Mouse (Mus musculus) cerebellum, adult 18-20 months (tissue): ENCODE results near the gene Pip5k1b.

Experiments
- DNase-seq, 2 experiments: peaks; one replicate each; pipeline ENCODE4 v3.0.0; 2021

Pip5k1b gene

DNA sequence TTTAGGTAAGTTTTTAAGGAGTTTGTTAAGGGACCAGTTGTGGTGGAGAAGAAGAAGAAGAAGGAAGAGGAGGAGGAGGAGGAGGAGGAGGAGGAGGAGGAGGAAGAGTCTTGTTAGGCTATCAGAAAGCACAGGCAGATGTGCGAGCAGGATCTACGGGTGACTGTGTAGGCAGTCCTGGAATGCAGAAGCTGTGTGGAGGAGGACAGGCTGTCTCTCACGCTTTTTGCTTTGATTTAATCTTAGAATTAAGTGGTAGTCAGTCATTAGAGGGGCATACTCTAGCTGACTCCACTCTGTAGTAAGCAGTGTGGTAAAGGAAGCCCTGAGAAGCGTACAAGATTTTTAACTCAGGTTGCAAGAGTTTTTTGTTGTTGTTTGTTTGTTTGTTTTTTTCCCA is 86.5 kb downstream of the Pip5k1b start:
- no peak for DNase-seq

DNA sequence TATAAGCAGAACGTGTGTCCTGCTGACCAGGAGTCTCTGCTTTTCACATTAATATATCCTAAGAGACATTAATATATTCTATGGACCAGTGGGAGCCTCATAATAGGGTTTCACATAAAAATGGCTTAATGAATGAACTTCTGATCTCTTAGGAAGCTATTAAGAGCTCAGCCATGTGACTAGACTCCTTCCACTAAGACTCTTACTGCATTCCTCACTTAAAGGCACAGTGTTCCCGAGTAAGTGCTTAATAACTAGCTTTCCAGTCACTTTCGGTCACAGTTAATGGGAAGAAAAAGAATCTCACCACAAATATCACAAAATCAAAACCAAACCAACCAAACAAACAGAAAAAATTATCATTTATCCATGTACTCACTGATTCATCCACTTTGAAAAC is 87.1 kb downstream of the Pip5k1b start:
- no peak for DNase-seq

DNA sequence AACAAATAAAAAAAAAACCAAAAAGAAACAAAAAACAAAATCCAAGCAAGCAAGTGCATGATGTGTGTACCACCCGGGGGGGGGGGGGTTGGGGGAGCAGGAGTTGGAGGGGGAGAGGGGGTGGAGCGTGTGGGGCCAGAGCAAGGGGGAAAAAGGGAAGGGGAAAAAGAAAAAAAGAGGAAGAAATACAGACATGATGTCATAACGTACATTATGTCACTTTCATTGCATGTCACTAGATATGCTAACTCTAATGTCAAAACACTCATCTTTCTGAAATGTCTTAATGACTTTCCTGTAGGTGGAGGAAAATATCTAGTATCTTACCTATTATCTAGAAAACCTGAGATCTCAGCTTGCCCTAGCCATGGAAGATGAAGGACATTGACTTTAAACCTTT is 92.7 kb downstream of the Pip5k1b start:
- no peak for DNase-seq

DNA sequence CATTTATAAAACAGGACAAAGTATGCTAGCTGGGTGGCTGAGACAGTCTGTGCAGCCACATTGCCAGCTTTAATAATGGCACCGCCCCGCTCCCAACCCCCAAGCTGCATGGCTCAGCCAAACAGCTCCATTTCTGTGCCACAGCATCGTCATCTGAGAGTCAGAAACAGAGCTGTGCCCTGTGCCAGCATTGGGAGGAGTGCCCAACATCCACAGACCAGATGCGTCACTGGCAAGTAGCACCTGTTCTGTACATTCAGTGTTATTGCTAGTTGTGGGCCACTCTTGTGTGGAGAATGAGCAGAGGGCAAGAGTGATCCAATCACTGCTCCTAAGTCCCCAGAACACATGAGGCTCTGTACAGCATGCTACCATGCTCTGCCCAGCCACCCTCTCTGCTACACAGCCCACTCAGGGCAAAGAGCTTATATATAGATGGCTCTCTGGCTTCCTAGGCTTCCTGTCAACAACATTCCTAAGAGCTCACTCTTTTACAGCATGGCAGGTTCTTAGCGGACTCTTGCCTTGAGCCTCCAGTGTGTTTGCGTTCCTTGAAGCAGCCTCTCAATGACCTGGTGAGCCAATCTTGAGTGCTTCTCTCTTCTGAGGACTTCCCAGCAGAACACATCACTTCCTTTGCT is 99.0 kb downstream of the Pip5k1b start:
- peak; percentile 44 to 60 for DNase-seq

DNA sequence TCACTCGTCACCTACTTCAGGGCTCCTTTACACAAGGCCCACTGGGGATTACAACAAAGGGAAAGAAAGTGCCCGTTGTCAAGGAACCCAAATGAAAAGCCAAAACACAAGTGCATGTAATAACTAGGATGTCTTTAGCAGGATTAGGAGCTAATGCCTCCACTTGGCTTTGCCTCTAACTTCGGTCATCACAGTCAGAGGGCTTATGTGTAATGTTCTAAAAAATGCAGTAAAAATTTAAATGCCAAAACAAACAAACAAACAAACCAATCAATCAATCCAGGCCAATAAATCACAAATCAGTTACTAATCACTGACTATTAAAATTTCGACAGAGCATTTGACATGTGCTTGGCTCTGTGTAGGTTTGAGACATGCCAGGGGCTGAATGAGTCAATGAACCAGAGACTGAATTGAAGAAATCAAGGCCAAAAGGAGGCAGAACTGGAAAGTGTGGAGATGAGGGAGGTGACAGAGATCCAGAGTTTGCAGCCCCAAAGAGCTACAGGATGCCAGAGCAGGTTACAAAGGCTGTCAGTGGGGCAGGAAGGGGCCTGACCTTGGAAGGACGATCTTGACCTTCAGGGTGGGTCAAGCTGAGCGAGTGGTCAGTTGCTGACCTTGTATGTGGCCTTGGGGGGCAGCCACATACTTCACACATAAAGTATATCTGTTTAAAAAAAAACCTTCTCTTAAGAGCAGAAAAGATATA is 100.3 kb downstream of the Pip5k1b start:
- no peak for DNase-seq

DNA sequence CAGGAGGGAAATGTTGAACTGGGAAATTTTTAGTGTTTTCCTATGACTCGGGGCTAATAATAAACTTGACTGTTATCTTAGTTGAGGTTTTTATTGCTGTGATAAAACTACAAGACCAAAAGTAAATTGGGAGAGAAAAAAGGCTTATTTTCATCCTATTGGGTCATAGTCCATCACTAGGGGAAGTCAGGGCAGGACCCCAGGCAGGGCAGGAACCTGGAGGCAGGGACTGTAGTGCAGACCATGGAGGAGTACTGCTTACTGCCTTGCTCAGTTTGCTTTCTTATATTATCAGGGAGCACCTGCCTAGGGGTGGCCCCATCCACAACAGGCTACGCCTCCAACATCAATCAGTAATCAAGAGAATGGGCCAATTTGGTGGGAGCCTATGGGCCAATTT is 101.2 kb downstream of the Pip5k1b start:
- no peak for DNase-seq

DNA sequence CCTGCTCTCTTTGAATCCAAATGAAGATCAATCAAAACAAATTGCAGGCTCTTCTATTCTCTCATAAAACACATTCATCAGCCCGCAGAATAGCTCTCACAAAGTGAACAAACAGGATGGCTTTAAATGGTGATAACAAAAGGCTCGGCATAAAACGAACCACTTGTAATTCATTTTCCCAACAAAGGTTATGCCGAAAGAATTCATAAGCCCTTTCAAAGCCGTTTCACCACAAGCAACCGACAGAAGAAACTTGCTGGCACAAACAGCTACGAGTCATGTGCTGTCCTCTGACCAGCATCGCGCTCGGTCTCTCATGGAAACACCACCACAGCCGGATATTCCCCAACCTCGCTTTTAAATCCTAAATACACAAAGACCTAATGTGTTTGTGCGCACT is 102.3 kb downstream of the Pip5k1b start:
- DNase-seq, result peak; percentile 30 to 45

DNA sequence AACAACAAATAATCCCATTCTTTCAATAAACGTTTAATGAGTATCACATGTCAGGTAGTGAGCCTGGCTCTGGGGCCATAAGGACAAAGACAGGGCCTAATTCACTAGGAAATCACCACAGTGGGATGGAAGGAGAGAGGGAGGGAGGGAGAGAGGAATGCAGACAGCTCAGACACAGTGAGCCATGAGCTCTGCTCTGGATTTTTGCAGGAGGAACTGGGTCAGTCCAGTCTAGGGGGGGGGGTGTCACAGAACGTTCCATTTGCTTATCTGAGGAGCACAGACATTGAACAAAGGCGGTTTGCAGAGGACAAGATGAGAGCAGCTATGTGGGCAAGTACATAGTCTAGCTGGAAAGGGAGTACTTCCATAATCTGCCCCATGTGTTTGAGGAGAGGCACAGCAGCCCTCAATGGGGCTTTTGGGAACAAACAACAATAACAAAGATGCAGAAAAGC is 103.2 kb downstream of the Pip5k1b start:
- DNase-seq, result peak; percentile 25 to 32

DNA sequence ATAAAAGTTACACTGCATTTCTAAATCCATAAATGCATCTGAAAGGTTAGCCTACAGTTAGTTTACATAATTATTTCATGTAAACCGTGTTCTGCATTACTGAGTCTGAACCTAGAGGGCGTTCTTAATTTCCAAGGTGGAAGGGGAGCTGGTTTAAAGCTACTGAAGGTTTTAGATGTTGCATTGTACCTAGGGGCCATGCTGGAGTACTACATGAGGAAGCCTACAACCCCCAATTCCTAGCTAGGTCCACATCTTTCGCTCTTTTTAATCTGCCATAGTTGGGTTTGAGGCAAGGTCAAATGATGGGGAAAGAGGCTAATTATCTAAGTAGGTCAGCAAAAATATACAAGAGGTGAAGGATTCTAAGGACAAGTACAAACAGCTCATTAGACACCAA is 104.0 kb downstream of the Pip5k1b start:
- DNase-seq, result no peak

DNA sequence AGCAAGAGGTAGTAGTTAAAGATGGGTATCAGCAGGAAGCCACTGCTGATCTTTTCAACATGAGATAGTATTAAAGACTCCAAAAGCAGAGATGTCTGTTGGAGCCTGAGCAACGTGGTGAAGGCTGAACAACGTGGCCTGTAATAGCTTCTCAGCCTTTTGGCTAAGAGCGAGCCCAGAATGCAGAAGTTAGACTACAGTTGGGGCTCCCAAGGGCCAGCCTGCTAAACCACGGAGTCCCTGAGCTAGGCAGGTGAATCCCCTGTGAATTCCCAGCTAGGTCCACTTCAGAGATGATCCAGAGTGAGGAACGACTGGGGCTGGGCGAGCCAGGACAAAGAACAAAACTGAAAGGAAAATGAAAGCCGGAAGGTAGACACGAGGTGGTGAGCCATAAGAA is 104.9 kb downstream of the Pip5k1b start:
- no peak for DNase-seq

DNA sequence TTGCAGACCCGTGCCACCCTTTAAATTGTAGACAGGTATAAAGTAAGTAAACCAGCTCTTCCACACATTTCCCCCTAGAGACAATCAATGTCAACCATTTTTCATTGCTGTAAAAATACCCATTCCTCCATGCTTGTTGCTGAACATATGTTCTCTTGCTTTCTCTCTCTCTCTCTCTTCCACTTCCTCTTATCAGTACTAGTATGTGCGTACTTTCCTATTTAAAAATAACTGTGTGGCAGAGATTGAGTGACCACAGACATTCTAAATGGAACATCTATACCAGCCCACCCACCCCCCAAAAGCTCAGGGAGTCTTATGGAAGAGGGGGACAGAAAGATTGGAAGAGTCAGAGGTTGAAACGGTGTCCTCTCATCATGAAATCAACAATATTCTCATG is 111.3 kb downstream of the Pip5k1b start:
- no peak for DNase-seq

DNA sequence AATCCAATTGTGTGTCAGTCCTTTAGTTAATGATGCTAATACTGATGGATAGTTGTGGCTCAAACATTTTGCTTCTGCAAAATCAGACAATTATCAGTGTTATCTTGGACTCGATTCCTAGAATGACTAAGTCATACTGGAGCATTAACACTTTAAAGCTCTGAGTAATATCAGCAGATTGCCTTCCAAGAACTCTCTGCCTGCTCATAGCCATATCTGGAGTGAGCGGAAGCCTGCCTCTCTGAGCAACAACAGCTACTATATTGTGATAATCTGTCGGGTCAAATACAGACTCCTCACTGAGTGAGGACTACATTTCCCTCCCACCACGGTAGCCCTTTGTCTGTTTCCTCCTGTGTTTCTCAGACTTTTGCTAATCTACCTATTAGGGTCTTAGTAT is 116.0 kb downstream of the Pip5k1b start:
- DNase-seq, result no peak

DNA sequence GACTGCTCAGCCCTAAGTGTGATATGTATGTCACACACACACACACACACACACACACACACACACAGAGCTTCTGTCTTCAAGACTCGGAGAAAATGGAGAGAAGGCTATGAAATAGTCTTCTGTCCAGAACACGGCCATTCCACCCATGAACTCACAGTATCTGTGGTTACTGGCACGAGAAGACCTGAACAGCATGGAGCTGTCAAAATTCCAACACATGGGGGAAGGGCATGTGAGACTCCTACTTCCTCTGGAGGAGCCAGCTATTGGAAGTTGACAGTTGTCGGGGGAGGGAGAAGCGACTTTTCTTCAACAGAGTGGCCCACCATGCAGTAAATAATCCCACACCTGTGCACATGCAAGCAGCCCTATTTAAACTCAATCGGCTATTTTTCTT is 121.4 kb downstream of the Pip5k1b start:
- peak; percentile 62 to 71 for DNase-seq

DNA sequence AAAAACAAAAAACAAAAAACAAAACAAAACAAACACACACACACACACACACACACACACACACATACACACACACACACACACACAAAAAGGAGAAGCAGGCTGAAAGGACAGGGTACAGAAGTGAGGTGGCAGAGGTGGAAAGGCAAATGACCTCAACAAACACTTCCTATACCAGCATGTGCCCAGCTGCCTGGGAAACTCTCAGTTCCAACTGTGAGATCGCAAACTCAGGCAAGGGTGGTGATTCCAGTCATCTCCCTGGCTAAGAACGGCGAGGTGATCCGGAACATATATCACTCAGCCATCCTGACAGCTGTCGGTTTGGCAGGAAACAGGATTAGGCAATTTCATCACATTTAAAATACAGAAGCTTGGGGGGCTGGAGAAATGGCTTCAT is 123.2 kb downstream of the Pip5k1b start:
- no peak for DNase-seq

DNA sequence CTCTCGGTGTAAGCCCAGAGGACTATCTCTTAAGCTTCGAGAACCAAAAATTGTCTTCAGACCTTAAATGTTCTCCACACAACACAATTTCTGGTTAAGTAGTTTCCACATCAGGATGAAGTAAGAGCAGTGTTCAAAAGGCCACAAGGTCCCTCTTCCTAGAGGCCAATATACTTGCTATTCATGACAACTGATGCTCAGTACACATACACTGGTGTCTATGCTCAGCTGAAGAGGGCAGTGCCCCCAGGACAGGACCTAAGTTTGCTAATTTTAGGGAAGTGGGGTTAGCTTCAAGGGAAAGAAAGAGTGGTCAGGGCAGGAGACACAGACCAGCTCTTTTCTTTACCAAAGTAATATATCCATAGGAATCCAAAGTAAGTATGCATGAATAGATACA is 124.3 kb downstream of the Pip5k1b start:
- DNase-seq, result no peak

DNA sequence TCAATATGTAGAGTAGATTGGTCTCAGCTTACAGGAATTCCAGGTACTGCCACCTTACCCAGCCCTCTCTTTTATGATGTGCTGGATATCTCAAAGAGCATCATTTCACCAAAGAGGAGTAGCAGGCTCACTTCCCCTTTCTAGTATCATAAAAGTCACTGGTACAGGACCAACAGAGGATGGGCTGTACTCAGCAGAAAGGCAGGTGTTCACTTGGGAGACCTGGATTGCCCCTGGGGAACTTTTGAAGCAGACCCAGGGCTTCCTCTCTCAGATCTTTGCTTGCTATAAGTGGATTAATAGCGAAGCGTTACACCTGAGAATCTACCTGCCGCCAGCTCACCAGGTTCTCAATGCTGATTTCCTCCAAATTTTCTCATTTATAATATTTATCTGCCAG is 127.7 kb downstream of the Pip5k1b start:
- DNase-seq, result no peak

DNA sequence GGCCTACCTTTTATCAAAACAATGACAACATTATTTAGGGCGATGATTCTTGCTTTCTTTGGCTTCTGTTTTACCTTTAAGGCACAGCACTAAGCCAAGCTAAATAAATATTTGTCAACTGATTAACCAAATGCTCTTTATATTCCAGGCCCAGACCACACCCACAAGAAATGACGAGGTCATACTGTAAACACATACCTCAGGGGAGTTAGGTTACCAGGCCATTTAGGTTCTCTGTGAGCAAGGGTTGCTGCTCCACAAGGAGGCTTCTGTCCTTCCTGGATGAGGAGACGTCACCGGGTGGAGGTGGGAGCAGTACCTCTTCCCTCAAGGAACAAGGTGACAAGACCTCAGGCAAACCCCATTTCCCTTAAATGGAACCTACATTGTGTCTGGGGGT is 128.4 kb downstream of the Pip5k1b start:
- no peak for DNase-seq

DNA sequence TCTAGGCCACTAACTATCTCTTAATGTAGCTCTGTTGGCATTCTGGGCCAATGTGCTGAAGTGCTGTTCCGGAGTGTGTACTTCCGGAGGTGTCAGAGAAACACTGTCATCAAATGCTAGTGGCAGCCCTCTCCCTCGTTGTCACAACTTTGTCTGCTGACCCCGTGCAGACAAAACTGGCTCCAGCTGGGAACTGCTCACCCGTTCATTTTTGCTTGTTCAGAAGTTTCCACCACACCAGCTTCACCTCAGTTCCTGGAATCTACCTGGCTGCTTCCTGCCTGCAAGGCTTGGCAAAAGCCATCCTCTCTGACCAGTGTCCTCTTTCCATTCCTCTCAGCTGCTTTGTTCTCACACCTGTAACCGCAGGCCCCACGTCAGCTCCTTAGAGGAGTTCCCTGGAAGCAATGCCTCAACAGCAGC is 128.9 kb downstream of the Pip5k1b start:
- no peak for DNase-seq

DNA sequence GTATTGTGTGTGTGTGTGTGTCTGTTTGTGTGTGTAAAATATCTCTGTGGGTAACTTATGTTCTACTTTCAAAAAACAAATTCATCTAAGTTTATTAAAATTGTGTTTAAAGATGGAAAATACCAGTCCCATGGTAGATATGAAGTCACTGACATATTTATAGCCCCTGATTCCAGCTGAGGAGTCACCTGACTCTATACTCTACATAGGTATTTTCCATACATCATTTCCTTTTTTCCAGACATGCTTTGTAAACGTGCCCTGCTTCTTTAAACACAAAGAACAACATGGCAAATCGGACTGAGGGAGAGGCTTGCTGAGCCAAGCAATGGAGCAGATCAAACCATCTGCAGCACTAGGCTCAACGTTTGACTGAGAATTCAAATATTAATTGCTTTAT is 137.6 kb downstream of the Pip5k1b start:
- no peak for DNase-seq

DNA sequence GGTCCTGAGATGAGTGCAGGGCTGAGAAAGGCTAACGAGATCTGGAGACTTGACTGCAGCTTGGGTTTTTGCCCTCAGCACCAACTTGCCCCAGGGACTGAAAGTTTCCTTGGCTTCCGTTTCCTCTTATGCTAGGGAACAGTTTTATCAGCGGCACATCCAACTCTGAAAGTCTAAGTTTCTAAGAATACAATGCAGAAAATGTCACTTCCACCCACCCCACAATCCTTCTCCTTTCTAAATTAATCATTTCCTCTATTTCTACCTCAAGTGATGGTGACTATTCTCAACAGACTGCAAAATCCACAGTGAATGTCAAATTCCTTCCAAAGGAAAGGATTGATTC is 138.0 kb downstream of the Pip5k1b start:
- no peak for DNase-seq

DNA sequence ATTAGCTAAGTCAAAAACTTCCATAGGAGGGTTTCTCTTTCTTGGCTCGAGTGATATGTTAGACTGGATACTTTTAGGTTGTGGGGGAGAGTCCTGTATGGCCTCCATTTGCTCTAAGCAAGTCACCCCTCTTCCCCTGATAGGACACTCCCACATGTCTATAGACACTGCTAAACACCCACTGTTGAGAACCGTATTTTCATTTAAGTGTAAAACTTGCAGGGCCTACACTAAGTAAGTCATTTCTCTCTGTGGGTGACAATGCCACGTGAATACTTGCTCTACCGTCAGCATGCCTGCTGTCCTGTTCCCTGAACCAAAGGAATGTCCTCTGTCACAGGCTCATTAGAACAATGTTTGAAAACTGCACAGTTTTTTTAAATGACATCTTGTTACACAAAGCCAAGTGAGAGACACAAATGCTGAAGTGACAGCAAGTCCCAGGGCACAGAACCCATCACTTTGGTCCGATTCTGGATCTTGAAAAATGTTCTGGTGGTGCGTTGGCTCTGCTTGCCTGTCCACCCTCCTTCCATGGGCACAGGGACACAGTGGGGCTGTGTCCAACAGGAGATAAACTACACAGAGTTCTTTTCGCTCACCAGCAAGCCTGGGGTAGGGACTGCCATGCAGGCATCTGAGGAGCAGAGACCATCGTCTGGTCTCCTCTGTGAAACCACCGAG is 138.6 kb downstream of the Pip5k1b start:
- no peak for DNase-seq

DNA sequence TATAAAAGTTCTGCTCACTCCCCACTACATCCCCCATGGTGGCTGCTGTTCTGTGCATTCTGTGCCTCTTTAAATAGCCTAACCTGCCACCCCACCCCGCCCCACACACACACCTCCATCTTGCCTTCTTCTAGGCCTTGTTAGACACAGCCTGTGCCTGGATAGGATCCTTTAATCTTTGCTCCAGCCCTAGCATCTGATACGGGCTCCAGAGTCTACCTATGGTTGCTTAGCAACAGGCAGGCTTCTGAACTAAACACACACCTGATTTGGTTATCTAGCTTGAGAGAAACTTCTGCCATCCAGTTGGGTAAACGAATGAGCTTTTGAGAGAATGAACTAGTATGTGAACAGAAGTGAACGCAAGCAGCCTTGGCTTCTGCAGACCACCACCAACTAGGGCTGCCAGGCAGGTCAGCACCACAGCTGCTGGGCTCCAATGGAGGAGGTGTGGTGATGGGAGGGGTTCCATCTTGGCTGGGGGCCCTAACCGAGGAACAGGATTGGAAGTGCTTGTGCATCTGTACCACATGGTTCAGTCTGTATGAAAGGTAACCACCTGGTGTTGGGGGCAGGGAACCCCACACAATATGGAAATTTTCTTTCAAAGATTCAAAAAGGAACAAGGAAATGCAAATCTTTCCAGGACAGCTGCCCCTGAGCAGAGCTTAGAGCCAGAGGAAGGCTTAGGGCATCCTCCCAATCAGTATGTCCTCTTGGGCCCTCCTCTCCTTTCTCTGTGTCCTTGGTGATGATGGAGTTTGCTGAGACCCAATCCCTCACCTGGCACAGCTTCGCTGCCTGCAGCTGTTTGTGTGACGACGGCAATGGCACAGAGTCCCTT is 139.7 kb downstream of the Pip5k1b start:
- DNase-seq, result no peak

DNA sequence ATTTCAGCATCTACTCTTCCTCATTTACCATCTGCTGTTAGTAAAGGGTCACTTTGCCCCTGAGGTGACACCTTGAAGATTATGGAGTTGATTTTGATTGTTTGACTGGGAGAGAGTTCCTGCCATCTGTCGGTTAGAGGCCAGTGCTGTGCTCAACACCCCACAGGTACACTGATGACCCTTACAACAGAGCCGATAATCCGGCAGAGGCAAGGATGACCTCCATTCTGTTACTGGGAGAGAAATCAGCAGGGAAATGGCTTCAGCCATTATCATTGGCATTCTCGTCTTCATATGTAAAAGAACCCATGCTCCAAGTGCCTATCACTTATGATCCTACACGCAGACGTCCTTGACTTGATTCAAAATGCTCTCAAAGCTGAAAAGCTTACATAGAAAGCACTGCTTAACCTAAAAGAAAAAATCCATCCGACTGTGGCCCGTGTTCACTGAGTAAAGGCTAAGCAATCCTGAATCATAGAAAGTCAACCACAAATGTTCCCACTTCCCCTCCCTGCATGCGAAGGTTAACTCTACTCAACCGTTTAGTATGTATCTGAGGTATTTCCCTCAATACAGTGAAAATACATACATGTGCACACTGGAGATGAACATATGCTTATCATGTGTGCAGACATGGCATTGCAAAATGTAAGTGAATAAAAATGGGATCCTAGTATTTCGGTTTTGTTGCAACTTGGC is 146.7 kb downstream of the Pip5k1b start:
- DNase-seq, result no peak
